Mouse (Mus musculus) lung, adult 2 months (tissue): ENCODE data around the gene Ostm1.

Experiments used
- CTCF ChIP-seq: fragments of 200-500 bp; IDR thresholded peaks from 2 replicates; pipeline ENCODE4 v1.5.1; 2011; ENCODE audit warnings: mild to moderate bottlenecking, low read length, control low read depth; ENCODE audit not compliant: insufficient read depth
- POLR2A ChIP-seq: fragments of 200-500 bp; IDR thresholded peaks from 2 replicates; pipeline ENCODE4 v1.6.1; 2011; ENCODE audit warnings: low read depth, mild to moderate bottlenecking, control low read depth, low read length, borderline replicate concordance; ENCODE audit errors: extremely low read depth

GRCm38 (mm10) chr10:42625907-42626306 is 42.3 kb downstream of the Ostm1 start:
- TF ChIP-seq POLR2A (no peak), CTCF (no peak)
